Mouse (Mus musculus) embryonic stem cell, embryonic (primary cell): ENCODE measurements around the gene Rrp36.

Experiments used
- CTCF ChIA-PET, 4 experiments: fragments of 300-600 bp in 2 of 4; fragments of 350-600 bp in 2 of 4; sonication (Branson Sonifier 250); formaldehyde crosslinking; loops; one replicate each; lab custom pipeline; 2022; ENCODE audit warnings: inconsistent platforms in 2 of 4; lab: Charles Lee
- POLR2A ChIA-PET, 4 experiments: fragments of 300-600 bp in 2 of 4; fragments of 350-600 bp in 2 of 4; sonication (Branson Sonifier 250); formaldehyde crosslinking; loops; one replicate each; lab custom pipeline; 2022; ENCODE audit warnings: antibody characterized with exemption in 4 of 4, inconsistent platforms in 1 of 4; lab: Charles Lee

The Rrp36 gene

DNA sequence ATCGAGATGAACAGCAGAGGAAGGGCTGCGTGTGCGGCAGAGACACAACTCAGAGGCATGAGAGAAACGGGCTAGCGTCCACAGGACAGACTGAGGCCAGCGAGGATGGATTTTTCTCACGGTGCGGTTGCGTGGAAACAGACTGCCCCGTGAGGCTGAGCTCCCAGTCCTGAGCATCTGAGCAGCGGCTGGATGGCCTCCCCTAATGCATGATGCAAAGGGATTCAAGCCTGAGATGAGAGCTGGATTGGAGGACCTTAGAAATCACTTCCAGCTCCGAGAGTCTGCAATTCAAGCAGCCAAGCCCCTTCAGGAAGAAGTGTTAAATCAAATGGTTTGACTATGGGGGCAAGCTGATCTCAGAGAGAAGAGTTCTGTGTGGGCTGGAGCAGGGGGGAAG is 27.3 kb upstream of the Rrp36 start:
- CTCF ChIA-PET = interaction anchor here in 2 of 4 experiments (0.6 to 0.7 kb wide), 3 partner anchors 359 to 577 kb away, joined by 3 to 5 read pairs (median 4); no protein-coding TSS in a partner anchor
- POLR2A ChIA-PET = interaction anchor here in 3 of 4 experiments (0.5 to 18.7 kb wide), 8 partner anchors 10 to 282 kb away, joined by 3 to 197 read pairs (median 4); partner anchors contain the start of genes Klhdc3 (in 1 of the 3) and Mea1 (in 1 of the 3)

DNA sequence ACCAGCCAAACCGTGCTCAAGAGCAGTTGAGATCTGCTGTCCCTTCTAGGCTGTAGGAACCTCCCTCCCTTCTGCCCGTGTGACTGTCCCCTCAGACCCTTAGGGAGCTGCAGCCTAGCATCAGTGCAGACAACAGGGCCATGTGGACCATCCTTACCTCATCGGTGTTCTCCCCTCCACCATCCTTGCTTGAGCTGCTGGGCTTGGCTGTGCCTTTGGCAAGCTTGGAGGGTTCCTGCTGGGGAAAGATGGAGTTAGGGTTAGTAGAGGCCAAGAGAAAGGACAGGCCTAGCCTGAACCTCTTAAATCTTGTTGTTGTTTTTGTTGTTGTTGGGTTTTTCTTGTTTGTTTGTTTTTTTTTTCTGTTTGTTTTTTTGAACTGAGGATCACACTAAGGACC is 25.8 kb upstream of the Rrp36 start:
- ChIA-PET CTCF (interaction anchor here in 2 of 4 experiments (0.6 to 1.0 kb wide), 4 partner anchors 15 to 143 kb away, joined by 3 to 5 read pairs (median 4); no protein-coding TSS in a partner anchor), POLR2A (interaction anchor here in 3 of 4 experiments (1.0 to 18.7 kb wide), 5 partner anchors 10 to 52 kb away, joined by 3 to 197 read pairs (median 4); partner anchors contain the start of genes Cnpy3 (in 1 of the 3), Klhdc3 (in 1 of the 3) and Mea1 (in 1 of the 3))

DNA sequence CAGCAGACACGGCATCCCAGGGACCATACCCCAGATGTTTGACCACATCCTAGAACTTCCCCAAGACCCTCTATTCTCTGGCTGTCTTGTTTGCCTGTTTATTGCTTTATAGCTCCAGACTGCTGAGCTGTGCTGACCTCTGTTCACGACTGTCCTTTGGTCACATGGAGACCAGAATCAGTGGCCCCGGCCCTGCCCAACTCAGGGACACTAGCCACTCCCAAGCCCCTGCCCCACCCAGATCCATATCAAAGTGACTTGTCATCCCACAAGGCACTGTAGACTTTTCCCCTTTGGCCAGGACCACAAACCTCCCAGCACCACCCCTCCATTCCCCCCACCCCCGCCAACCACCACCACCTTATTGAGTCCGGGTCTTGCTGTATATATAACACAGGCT is 25.1 kb upstream of the Rrp36 start:
- ChIA-PET CTCF (interaction anchor here in 2 of 4 experiments (0.5 to 1.0 kb wide), 4 partner anchors 16 to 74 kb away, joined by 3 to 5 read pairs (median 4); partner anchors contain the start of gene Cnpy3 (in 1 of the 2)), POLR2A (interaction anchor here in 2 of 4 experiments (1.0 to 18.7 kb wide), 5 partner anchors 10 to 53 kb away, joined by 3 to 197 read pairs (median 4); partner anchors contain the start of genes Cnpy3 (in 1 of the 2), Klhdc3 (in 1 of the 2) and Mea1 (in 1 of the 2))

DNA sequence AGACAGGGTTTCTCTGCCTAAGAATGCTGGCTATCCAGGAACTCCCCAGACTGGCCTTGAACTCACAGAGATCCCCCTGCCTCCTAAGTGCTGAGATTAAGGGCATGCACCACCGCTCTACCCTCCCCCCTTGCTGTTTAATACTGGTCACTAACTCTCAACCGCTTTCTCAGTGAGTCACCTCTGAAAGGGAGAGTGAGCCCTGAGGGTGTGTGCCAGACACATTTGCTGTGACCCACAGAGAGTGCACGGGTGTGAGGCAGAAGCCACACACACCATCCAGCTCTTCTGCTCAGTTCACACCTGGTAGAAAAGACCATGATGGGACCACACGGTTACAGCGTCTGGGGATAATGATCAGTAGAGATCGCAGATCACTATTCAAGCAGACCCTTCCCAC is 24.4 kb upstream of the Rrp36 start:
- CTCF ChIA-PET = interaction anchor here in 2 of 4 experiments (0.6 to 0.8 kb wide), 4 partner anchors 11 to 857 kb away, joined by 3 to 5 read pairs (median 3); no protein-coding TSS in a partner anchor
- POLR2A ChIA-PET = interaction anchor here in 3 of 4 experiments (0.6 to 18.7 kb wide), 6 partner anchors 13 to 425 kb away, joined by 3 to 197 read pairs (median 4); partner anchors contain the start of genes Klhdc3 (in 1 of the 3) and Mea1 (in 1 of the 3)

DNA sequence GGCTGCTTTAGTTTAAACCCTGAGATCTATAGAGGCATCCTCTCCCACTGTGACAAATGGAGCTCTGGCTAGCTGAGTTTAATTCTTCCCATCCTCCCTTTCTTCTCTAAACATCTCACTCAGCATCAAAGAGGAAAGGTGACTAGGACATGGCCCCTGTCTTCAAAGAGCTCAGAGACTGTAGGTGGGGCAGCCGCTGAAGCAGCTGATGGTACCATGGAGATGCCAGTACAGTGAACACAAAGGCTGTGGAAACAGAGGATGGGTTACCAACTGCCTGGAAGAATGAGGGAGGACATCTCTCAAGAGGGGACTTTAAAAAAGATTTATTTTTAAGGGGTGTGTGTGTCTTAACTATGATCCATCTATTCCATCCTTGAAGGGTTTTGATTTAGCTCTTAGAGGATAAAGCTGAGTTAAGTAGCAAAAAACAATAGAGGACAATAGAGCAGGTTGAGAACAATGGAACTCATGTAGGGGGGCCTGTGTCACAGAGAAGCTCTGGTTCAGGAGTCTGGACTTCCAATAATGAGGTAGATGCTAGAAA is 20.4 kb upstream of the Rrp36 start:
- CTCF ChIA-PET = interaction anchor here in 3 of 4 experiments (0.5 to 0.9 kb wide), 6 partner anchors 14 to 58 kb away, joined by 3 to 9 read pairs (median 4); partner anchors contain the start of gene Klhdc3 (in 1 of the 3)
- POLR2A ChIA-PET = interaction anchor here (0.5 to 18.7 kb wide), 21 partner anchors 10 to 196 kb away, joined by 3 to 197 read pairs (median 4); partner anchors contain the start of genes Ppp2r5d (in 4 of the 4), Klhdc3 (in 2 of the 4), Mea1 (in 2 of the 4) and Rrp36 (in 1 of the 4)

DNA sequence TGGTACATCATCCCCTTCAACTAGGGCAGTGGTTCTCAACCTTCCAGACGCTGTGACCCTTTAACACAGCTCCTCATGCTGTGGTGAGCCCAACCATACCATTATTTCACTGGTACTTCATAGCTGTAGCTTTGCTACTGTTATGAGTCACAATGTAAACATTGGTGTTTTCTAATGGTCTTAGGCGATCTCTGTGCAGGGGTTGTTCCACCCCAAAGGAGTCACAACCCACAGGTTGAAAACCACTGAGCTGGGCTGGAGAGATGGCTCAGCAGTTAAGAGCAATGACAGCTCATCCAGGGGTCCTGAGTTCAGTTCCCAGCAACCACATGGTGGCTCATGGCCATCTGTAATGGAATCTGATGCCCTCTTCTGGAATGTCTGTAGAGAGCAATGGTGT is 17.2 kb upstream of the Rrp36 start:
- POLR2A ChIA-PET = interaction anchor here in 3 of 4 experiments (0.5 to 18.7 kb wide), 11 partner anchors 9 to 106 kb away, joined by 3 to 197 read pairs (median 5); partner anchors contain the start of genes Klhdc3 (in 3 of the 3), Ppp2r5d (in 3 of the 3), Mea1 (in 2 of the 3) and Ptk7 (in 1 of the 3)
- CTCF ChIA-PET = interaction anchor here in 1 of 4 experiments (0.6 to 0.7 kb wide), 2 partner anchors 24 to 194 kb away, joined by 3 read pairs; no protein-coding TSS in a partner anchor

DNA sequence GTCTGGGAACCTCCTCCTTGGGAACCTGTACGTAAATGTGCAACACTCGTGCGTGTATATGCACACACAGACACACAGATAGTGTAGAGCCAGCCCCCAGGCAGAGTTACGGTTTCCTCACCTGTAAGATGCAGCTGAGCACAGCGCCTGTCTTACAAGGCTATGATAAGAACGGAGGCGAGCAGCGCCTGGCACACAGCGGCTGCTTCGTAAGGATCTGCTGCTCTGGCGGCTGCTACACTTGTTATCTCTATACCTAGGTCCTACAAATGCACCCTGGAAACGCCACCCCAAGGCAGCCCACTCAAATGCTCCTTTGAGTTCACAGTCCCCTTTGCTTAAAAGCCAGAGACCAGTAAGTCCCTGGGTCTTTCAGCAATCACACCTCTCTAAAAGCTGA is 16.5 kb upstream of the Rrp36 start:
- ChIA-PET CTCF (interaction anchor here in 1 of 4 experiments (0.6 kb wide), 1 partner anchor 194 kb away, joined by 3 read pairs; no protein-coding TSS in a partner anchor), POLR2A (interaction anchor here in 3 of 4 experiments (0.5 to 18.7 kb wide), 10 partner anchors 8 to 107 kb away, joined by 3 to 197 read pairs (median 8); partner anchors contain the start of genes Ppp2r5d (in 3 of the 3), Klhdc3 (in 2 of the 3), Mea1 (in 2 of the 3) and Ptk7 (in 1 of the 3))

DNA sequence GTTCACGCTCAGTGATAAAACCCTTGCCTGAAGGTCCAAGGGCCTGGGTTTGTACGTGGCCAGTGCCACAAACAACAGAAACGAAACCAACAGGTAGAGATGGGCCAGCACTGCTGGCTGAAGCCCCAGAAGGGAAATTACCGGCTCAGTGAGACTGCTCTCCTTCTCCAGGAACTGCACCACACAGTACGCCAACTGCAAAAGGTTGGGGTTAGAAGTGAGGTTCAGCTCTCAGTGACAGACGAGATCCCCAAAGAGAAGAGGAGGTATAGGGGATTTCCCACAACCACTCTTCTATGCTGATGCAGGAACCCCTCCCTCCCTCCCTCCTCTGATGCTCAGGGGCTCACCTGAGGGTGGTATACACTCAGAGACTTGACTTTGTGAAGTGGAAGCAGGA is 11.8 kb upstream of the Rrp36 start:
- CTCF ChIA-PET = no interaction called here
- POLR2A ChIA-PET = interaction anchor here in 2 of 4 experiments (1.0 to 11.8 kb wide), 7 partner anchors 12 to 163 kb away, joined by 3 to 197 read pairs (median 7); partner anchors contain the start of gene Ppp2r5d (in 1 of the 2)

DNA sequence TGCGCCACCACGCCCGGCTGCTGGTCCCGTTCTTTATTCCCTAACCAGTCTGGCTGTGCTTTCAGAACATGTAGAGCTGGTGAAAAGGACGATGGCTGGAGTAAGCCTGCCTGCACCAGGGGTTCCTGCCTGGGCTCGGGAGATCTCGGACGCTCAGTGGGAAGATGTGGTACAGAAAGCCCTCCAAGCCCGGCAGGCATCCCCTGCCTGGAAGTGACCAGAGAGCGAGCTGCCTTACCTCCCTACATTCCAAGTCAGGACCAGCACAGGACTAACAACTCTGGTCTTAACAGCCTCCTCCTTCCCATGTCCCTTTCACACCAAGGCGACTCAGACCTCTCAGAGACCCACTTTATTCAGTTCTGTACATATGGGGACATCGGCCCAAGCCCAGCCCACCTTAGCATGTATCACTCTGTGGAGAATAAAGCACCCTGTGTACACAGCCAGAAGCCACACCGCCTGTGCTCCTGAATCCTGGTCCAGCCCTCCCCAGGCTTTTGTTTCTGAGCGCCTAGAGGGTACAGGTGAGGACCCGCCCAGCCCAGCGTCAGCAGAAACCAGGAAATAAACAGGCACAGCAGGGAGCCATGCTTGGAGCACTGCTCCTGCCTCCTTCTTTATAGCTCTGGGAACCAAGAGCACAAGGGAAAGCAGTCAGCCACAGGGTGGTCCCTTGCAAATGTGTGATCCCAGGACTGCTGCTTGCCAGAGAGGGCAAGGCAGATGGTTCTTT is 8.7 kb upstream of the Rrp36 start:
- ChIA-PET POLR2A (interaction anchor here in 3 of 4 experiments (0.5 to 11.8 kb wide), 41 partner anchors 8 to 1105 kb away, joined by 3 to 197 read pairs (median 4); partner anchors contain the start of genes Ppp2r5d (in 3 of the 3), Ptk7 (in 2 of the 3), Rrp36 (in 2 of the 3) and 2310039H08Rik (in 1 of the 3)), CTCF (interaction anchor here (0.6 to 1.9 kb wide), 10 partner anchors 9 to 1110 kb away, joined by 3 to 7 read pairs (median 4); partner anchors contain the start of genes Ppp2r5d (in 2 of the 4) and Rrp36 (in 1 of the 4))

DNA sequence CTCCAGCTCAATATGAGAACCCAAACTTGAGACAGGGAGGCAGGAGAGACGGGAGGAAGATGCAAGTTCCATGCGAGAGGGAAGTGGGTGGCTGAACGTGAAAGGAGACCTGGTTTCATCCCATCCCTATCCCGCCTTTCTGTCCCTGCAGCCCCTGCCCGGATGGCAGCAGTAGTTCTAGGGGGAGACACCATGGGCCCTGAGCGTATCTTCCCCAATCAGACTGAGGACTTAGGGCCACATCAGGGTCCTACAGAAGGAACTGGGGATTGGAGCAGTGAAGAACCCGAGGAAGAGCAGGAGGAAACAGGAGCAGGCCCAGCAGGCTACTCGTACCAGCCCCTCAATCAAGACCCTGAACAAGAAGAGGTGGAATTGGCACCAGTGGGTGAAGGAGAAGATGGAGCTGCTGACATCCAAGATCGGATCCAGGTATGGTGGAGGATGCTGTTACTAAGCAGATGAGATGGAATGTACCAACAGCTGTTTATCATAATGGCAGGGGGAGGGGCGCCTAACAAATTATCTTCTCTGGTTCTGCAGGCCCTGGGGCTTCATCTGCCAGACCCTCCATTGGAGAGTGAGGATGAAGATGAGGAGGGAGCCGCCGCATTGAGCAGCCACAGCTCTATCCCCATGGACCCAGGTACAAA is 7.4 kb upstream of the Rrp36 start:
- ChIA-PET POLR2A (interaction anchor here in 3 of 4 experiments (1.0 to 11.8 kb wide), 12 partner anchors 11 to 328 kb away, joined by 3 to 197 read pairs (median 5); partner anchors contain the start of gene Ppp2r5d (in 3 of the 3)), CTCF (interaction anchor here in 1 of 4 experiments (0.6 kb wide), 1 partner anchor 207 kb away, joined by 3 read pairs; no protein-coding TSS in a partner anchor)

DNA sequence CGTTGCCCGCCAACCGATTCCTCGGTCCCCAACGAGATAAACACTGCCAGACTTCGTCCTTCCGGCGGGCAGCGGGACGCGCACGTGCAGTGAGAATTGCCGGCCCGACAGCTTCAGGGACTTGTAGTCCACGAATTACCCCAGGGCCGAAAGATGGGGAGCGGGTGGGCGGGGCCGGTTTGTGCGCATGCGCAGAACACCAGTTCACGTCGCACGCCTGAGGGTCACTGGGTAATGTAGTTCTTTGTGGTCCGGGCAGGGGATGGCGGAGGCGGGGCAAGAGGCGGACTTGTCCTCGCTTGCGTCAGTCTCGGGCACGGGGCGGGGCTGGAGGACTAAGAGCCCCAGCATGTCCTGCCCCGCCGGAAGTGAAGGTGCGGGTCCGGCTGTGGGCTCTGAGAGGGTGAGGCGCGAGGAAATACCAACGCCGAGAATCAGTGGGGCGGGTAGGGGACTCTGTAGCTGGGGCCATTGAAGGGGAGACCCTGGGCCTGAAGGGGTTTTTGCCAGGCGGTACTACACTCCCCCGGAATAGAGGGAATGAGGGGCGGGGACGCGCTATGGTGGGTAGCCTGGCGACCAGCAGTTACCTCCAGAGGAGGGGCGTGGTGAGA is 6.7 kb upstream of the Rrp36 start, which contains the start of gene Klhdc3:
Gene Klhdc3 (minus strand): TSS at position 155 of the 614 bp plus-strand sequence.
- ChIA-PET POLR2A (interaction anchor here in 3 of 4 experiments (0.6 to 11.8 kb wide), 37 partner anchors 10 to 1108 kb away, joined by 3 to 197 read pairs (median 4); partner anchors contain the start of genes Ppp2r5d (in 3 of the 3), Cnpy3 (in 1 of the 3), Hsp90ab1 (in 1 of the 3) and Klc4 (in 1 of the 3)), CTCF (interaction anchor here in 2 of 4 experiments (0.6 to 1.1 kb wide), 10 partner anchors 14 to 921 kb away, joined by 3 to 18 read pairs (median 4); partner anchors contain the start of genes Klc4 (in 1 of the 2) and Mrpl2 (in 1 of the 2))

DNA sequence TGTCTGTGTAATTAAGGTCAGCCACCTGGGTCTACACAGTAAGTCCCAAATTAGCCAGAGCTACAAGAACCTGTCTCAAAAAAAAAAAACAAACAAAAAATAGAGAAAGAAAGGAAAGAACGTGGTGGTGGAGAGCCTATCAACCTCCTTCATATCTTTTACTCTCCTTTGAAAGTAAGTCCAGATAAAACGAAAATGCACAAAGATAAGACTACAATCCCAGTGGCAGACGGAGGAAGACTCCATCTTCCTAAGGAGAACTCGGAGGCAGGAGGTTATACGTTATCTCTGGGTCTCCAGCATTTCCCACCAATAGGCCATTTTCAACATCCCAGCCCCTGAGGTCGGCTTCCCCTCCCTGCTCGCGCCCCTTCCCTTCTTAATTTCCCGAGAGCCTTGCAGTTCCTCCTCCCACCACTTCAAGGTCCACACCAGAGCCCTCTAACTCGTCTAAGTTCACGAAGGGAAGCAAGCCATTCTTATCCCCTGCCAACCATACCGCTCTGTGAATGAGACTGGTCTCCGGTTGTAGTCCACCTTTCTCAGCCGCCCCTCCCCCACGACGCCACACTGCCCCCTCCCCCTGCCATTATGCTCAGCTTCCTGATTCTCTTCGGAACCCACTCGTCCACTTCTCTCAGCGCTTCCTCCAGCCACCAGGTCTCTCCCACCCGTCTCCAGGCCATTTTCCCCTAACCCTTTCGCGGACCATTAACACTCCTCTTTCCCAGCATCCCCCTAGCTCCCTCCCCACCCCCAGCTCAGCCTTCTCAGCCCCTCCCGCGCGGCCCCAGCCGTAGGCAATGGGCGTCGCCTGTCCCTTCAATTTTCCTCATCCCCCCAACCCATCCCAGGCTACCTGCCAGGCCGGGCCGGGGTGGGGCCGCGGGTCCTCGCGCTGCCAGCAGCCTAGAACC is 5.9 kb upstream of the Rrp36 start:
- ChIA-PET POLR2A (interaction anchor here in 3 of 4 experiments (0.6 to 11.8 kb wide), 42 partner anchors 9 to 1107 kb away, joined by 3 to 197 read pairs (median 4); partner anchors contain the start of genes Ppp2r5d (in 3 of the 3), Ptk7 (in 2 of the 3), Cnpy3 (in 1 of the 3) and Hsp90ab1 (in 1 of the 3)), CTCF (interaction anchor here in 2 of 4 experiments (0.5 to 1.1 kb wide), 11 partner anchors 15 to 922 kb away, joined by 3 to 18 read pairs (median 4); partner anchors contain the start of genes Klc4 (in 1 of the 2) and Mrpl2 (in 1 of the 2))

DNA sequence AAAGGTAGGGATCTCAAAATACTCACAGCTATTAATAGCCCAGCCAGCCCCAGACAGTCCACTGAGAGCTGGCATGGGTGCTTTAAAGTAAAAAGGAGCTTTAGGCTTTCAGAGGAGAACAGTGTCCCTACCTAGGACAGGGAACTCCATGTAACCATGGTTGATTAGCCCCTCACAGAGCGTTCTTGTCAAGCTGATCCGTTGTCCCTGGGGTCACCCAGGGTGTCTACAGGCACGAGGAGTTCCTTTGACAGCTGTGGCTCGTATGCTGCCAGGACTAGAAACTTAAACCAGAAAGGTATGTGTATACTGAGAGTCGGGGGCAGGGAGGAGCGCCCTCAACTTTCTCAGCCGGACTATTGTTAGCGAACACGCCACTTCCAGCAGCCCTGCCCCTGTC is 4.8 kb upstream of the Rrp36 start:
- ChIA-PET POLR2A (interaction anchor here (0.6 to 11.8 kb wide), 23 partner anchors 10 to 1298 kb away, joined by 3 to 197 read pairs (median 4); partner anchors contain the start of genes Ppp2r5d (in 2 of the 4), Ptk7 (in 1 of the 4) and Tbcc (in 1 of the 4)), CTCF (interaction anchor here in 3 of 4 experiments (0.5 to 1.0 kb wide), 10 partner anchors 10 to 292 kb away, joined by 3 to 7 read pairs (median 4); partner anchors contain the start of gene Ppp2r5d (in 1 of the 3))

DNA sequence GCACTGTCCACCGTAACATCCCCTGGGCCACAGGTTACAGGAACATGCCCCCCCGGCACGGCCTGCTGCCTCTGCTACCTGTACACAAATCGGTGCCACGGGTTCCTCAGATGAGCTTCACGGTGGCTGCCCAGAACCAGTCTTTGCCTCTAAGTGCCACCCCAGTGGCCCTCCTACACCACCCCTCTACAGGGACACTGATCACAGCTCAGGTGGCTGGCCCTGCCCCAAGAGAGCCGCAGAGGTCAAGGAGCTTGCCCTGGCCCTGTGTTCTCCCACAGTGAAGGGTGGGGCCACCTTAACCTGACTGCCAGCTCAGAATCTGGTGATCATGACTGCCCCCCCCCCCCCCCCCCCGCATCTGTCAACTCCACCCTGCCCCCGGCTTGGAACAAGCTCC is 4.3 kb upstream of the Rrp36 start, which contains the start of gene Mea1:
Gene Mea1 (plus strand): TSS at position 378 of the 400 bp plus-strand sequence.
- ChIA-PET POLR2A (interaction anchor here (0.6 to 11.8 kb wide), 25 partner anchors 10 to 1299 kb away, joined by 3 to 197 read pairs (median 4); partner anchors contain the start of genes Ppp2r5d (in 2 of the 4), Ptk7 (in 1 of the 4) and Tbcc (in 1 of the 4)), CTCF (interaction anchor here in 3 of 4 experiments (0.6 to 1.0 kb wide), 11 partner anchors 9 to 906 kb away, joined by 3 to 8 read pairs (median 4); partner anchors contain the start of genes Polr1c (in 1 of the 3), Ppp2r5d (in 1 of the 3) and Yipf3 (in 1 of the 3))
